Mouse (Mus musculus) MN1 (cell line): Measurements from ENCODE around the gene Enpp3.

ENCODE experiments used
- DNase-seq: peaks from one replicate; pipeline ENCODE4 v3.0.0-alpha.2; 2016; ENCODE audit warnings: low spot score

The Enpp3 gene

DNA sequence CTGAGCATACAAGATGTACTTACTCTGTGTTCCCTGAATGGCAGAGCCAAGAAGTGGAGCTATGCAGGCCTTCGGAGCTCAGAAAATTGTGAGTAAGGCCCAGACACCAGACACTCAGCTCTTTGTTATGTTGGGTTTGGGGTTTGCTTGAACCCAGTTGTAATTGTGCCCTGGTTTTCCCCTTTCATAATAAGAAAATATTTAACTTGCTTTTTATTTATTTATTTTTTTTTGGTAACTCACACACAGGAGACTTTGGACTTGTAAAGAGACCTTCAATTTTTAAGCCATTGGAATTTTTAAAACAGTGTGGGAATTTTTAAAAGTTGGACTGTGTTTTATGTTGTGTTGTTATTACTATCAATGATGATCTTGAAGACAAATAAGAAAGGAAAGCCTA, at the start of gene Enpp3:
Gene Enpp3 (minus strand): TSS at position 148 of the 400 bp plus-strand sequence.
- no peak for DNase-seq

GRCm38 (mm10) chr10:24888343-24888742, 45.7 kb upstream of the Enpp3 start:
- DNase-seq = no peak

DNA sequence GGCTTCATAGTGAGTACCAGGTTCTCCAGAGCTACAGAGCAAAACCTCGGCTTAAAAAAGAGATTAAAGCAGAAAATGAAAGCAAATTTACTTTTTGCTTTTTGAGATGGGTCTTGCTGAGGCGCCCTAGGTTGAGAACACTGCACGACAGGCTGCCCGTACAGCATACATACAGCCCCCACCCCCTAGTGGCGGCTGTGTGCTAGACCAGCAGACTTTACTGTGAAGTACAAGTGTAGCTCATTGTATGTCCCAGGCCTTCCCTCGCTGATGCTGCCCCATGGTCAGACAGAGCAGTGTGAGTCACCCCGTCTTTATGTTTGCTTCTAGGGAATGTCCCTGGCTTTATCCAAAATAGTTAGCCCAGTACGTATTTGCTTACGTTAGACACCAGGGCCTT, 43.4 kb upstream of the Enpp3 start:
- peak; percentile 54 for DNase-seq

DNA sequence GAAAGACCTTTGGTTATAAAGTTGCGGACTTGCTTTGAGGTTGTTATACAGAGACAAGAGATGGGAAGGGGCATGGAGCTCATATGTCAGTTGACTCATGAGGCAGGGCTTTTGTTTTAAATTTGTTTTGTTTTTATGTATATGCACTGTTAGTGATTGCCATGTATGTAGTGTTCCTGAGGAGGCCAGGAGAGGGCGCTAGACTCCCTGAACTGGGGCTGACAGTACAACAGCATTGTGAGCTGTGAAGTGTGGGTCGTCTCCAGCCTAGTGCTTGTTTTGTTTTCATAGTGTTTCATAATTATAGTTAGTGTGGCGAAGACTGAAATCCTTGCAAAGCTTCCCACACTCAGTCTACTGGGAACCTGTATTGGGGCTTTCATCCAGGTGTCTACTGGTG, 31.0 kb upstream of the Enpp3 start:
- DNase-seq = no peak

GRCm38 (mm10) chr10:24869760-24870290, 27.2 kb upstream of the Enpp3 start, which contains the start of gene Med23:
Gene Med23 (plus strand): TSS chr10:24869986.
- DNase-seq = peak; percentile 100

- DNase-seq = no peak
Measured at GRCm38 (mm10) chr10:24864434-24864833, 21.8 kb upstream of the Enpp3 start.

- DNase-seq = no peak
Measured at GRCm38 (mm10) chr10:24863146-24863545, 20.5 kb upstream of the Enpp3 start.

DNA sequence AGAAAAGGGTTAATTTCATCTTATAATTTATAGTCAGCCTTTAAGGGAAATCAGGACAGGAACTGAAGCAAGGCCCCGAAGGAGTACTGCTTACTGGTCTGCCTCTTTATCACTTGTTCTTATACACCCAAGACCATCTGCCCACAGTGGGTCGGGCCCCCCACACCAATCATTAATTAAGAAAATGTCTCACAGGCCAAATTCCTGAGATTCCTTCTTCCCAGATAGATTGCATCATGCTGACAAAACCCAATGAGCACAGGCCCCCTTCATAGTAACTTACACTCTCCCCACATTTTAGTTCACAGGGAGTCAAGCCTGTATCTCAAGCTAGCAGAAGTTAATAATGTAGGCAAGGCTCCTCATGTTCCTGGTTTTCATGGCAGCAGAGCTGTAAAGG, 625 bp downstream of the Enpp3 start:
- DNase-seq = no peak

GRCm38 (mm10) chr10:24840795-24841194, 1.8 kb downstream of the Enpp3 start:
- DNase-seq = no peak

DNA sequence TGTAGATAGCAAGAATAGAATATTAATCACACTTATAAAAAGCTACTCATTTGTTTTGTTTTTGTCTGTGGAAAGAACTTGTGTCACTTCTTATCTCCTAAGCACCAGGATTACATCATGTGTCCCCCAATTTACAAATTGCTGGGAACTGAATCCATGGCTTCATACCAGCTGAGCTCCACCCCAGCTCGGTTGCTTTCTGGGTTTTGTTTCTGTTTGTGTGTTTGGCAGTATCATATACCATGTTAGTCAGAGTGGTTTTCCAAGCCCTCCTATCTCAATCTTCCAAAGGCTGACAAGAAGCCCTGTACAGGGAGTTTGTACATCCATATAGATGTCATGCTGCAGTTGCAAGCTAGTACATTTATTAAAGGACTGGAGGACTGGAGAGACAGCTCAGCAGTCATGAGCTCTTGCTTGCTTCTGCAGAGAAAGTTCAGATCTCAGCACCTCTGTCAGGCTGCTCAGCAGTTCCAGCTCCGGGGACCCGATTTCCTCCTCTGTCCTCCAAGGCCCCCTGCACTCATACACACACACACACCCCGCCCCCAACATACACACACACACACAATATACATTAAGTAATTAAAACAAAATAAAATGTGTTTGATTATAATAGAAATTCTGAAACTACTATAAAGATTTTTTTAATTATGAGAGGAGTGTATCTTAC, 6.1 kb downstream of the Enpp3 start:
- peak; percentile 34 for DNase-seq

DNA sequence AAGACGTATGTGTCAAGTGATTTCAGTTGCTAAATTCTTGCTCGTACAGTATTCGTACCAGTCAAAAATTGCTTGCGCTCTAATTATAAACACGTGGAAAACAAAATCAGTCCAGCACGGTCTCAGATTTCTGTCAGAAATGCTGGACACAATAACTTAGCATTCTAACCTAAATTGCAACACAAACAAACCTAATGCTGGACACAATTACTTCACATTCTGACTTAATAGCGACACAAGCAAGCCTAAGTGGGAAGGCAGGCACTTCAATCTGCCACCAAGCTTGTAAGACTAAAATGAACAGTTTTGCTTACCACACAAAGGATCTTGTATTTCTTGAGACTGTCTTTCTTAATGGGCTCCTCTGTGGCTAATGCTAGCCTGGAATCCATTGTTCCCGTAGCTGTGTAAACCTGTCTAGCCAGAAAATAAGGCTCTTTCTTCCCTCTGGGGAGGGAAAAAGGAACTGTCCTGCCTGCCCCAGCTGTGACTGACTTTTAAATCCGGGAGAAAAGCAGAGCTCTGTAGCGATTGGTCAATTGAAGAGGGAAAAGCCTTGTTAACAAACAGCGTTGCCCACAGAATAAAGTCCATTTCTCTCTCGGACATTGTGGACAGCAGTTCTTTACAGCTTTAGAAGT, 6.8 kb downstream of the Enpp3 start:
- peak; percentile 48 for DNase-seq

DNA sequence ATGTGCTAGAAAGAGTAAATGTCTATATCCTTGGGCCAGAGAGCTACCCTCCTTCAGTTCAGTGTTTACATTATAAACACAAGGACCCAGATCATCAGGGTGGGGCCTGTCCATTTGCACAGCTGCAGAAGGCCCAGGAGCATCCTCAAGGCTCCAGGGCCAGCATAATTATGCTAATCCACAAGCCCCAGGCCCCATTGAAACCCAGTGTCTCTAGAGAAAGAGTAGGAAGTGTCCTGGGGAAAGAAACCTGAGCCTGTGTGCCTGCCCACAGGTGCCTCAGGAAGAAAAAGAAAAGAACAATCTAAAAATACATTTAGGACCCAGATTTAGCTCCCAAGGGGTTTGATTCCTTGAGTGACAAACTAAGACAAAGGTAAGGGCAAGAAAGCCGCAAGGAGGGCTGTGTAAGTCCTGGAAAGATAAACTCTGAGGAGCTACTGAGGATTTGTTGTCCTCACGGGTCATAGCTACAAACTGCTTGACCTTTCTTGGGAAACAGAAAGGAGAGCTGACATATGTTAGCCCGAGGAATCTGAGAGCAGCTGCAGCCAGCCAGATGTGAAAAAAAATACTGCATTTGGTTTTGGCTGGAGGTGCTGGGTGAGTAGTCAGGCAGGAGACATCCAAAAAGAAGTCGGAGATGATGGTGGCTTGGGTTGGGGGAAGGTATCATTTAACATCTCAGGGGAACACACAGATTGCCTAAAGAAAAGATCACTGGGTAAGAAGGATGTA, 7.8 kb downstream of the Enpp3 start:
- DNase-seq = peak; percentile 26

DNA sequence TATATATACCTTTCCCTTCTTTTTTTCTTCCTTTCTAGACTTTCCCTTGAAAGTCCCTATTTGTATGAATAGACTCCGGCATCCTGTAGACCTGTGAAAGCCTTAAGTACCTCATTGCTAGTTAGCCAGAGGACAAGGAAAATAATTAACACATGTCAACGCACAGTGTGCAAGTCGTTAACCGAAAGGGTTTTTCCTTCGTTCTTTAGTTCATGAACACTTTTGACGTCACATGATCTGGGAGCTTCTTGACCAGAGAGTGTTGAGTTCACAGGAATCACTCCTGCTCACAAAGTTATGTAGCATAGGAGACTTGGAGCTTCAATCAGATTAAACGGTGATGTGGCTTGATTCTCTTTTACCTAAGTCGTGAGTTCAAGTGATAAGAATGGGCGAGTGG, 10.3 kb downstream of the Enpp3 start:
- DNase-seq = no peak

GRCm38 (mm10) chr10:24831377-24832095, 11.1 kb downstream of the Enpp3 start:
- DNase-seq = no peak

- DNase-seq = no peak
Measured at GRCm38 (mm10) chr10:24830448-24830847, 12.2 kb downstream of the Enpp3 start.

GRCm38 (mm10) chr10:24828136-24828535, 14.5 kb downstream of the Enpp3 start:
- no peak for DNase-seq

GRCm38 (mm10) chr10:24826130-24826529, 16.5 kb downstream of the Enpp3 start:
- DNase-seq = no peak

DNA sequence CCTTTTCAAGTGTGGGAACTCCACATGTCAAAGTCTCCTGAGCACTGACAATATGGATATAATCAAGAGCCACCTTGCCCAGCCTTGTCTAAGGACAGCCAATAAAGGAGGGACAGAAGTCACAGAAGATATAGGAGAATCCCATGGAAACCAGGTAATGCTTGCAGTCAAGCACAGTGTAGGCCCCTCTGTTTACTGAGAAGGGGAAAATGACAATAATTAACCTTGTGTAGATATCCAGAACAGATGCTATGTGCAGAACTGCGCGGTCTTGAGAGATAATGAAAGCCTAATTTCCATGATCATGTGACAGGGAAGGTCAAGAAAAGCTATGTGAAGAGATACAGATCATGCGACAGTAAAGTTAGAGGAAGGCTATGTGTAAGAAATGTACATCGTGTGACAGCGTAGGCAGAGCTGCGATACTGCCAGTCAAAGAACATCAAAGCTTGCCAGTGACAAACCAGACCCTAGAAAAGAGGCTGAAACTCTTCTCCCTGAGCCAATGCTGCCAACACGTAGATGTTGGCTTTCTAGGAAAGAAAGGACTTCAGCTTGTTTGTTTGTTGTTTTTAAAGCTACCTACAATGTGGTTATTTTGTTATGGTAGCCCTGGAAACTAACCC, 17.1 kb downstream of the Enpp3 start:
- DNase-seq = no peak

- no peak for DNase-seq
Measured at GRCm38 (mm10) chr10:24824621-24825020, 18.0 kb downstream of the Enpp3 start.

- no peak for DNase-seq
Measured at GRCm38 (mm10) chr10:24823697-24824535, 18.7 kb downstream of the Enpp3 start.

DNA sequence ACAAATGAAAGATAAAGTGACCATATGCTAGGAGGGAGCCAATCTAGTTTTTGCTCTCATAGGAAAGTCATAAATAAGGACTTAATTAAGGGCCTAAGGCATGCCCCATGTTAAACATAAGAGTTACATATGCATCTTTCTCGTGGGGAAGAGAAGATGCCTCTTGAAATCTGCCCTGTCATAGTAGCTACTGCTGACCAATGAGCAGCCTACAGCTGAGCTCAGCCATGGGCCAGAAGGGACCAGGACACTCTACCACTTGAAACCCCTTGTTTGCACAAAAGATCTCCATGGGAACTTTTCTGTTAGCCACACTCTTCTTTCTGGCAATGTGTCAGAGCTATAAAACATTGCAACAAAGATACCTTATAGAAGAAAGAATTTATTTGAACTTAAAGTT, 19.4 kb downstream of the Enpp3 start:
- no peak for DNase-seq
